Mouse (Mus musculus): ENCODE results near the gene Npas2. TPM values are rescaled to one million over a fixed set of nuclear protein-coding genes. Genes with fewer than 3 reads are reported as not detected.

Gene Npas2
- polyA plus RNA-seq (2014; fragmentation: Illumina TruSeq; extraction: RNeasy Lipid Tissue Mini Kit (QIAGEN cat#74804); ENCODE audit: low read depth, low replicate concordance) = 5.1 TPM

GRCm38 (mm10) chr1:39192997-39193861 lies at the start of gene Npas2:
Gene Npas2 (plus strand): TSS chr1:39193731.

GRCm38 (mm10) chr1:39367601-39368266 lies 174.2 kb downstream of the Npas2 start, which contains the start of gene Rpl31:
Gene Rpl31 (plus strand): TSS chr1:39367842.

Other genes with a start within 250 kb of the Npas2 start
- gene Pdcl3, start 208.1 kb upstream of the Npas2 start, polyA plus RNA-seq (2014; fragmentation: Illumina TruSeq; extraction: RNeasy Lipid Tissue Mini Kit (QIAGEN cat#74804); ENCODE audit: low read depth, low replicate concordance) = 90.0 TPM
- 170 TPM for gene Rpl31, start 174.1 kb downstream of the Npas2 start, polyA plus RNA-seq (2014; fragmentation: Illumina TruSeq; extraction: RNeasy Lipid Tissue Mini Kit (QIAGEN cat#74804); ENCODE audit: low read depth, low replicate concordance)

All from adrenal gland, adult 10 weeks (tissue).